Mouse (Mus musculus) brain, embryonic 14.5 days (tissue): ENCODE measurements around the gene Arnt.

Experiments
- CTCF ChIP-seq: fragments of 200-500 bp; IDR thresholded peaks from 2 replicates; pipeline ENCODE4 v1.5.1; 2012; ENCODE audit warnings: inconsistent platforms, mild to moderate bottlenecking, moderate library complexity, borderline replicate concordance; ENCODE audit not compliant: insufficient read depth, insufficient read length; ENCODE audit errors: extremely low read depth
- POLR2A ChIP-seq: fragments of 200-500 bp; IDR thresholded peaks from 2 replicates; pipeline ENCODE4 v1.6.1; 2012; ENCODE audit warnings: mild to moderate bottlenecking, inconsistent platforms, borderline replicate concordance; ENCODE audit not compliant: poor library complexity, insufficient read depth, insufficient read length, severe bottlenecking; ENCODE audit errors: extremely low read depth

DNA sequence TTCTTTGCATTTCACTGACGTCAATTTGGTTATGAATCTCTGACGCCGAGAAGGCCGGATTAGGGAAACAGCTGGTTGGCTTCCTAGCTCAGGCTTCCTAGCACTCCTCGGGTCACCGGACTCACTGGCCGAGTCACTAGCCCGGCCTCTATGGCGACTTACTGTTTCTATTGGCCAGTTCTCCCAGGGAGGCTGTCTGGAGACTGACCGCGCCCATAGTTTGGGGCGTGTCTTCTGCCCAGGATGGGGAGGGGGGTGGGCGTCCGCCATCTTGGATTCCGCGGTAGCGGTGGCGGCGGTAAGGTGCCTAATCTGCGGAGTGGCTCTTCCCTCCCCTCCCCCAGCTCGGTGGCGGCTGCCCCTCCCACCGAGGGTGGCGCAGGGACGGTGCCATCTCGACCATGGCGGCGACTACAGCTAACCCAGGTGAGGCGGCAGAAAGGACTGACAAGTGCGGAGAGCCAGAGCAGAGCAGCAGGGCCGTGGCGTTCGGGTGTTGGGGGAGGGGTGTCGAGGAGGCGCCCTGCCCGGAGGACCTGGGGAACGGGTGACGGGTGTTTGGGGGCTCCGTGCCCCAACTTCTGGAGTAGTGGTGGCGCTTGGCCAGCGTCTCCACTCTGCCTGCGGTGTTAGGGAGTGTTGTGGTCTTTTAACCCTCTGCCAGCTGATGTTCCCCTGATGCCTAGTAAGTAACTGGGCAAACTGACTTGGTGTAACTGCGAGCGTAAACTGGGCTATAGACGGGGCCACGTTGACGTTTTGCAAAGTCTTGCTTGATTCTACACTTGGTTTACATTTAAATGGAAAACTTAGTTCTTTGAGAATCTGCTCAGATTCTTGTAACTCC lies at the start of gene Arnt:
- no peak for TF ChIP-seq CTCF
- TF ChIP-seq POLR2A, result peak; percentile 80; the same call in 1 of the 2 replicates
